Mouse (Mus musculus): ENCODE results near the gene Vmn1r41. TPM values are rescaled to one million over a fixed set of nuclear protein-coding genes. Genes with fewer than 3 reads are reported as not detected.

Gene Vmn1r41
- polyA plus RNA-seq (2014; fragmentation: Nextera tagmentation; extraction: Ambion mirVana), result not detected in 2 replicates

DNA sequence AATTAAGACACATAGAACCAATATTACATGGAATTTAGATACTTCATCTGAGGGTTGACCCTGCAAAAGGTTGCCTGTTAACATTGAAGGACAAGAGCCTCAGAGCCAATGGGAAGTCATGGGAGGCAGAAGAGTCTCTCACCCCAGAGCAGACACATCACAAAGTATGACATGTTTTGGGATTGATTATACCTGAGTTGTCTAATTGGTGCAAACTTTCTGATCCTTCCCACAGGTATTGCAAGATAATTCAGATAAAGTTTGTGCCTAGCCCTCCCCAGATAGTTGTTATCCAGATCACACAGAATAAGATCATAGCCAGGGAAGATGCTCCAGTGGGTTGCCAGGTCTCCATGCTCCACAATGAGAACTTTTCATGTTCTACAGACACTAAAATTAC, at the start of gene Vmn1r41:
Gene Vmn1r41 (plus strand): TSS at position 301 of the 400 bp plus-strand sequence.
- Histone ChIP-seq H3K9ac (ENCODE audit: low read depth, low read length) (no peak within 1 kb of the TSS), H3K27ac (ENCODE audit: low read depth, low read length) (no peak within 1 kb of the TSS), H3K9me3 (ENCODE audit: control insufficient read depth, low read length) (no peaks in the 10 kb centered on the region), H3K4me2 (no peak within 1 kb of the TSS), H3K36me3 (ENCODE audit: control insufficient read depth, insufficient read depth, low read length) (no peaks in the 10 kb centered on the region), H3K27me3 (replicated peaks; ENCODE audit: control insufficient read depth, insufficient read depth, low read length) (no peaks in the 10 kb centered on the region), H3K4me3 (ENCODE audit: low read depth, low read length) (no peak within 1 kb of the TSS), H3K4me1 (replicated peaks; ENCODE audit: control insufficient read depth, insufficient read depth, low read length) (no peaks in the 10 kb centered on the region)
- DNase-seq (ENCODE audit: low spot score) (no peak), ATAC-seq (replicated peaks; ENCODE audit: low FRiP score) (no peak)

GRCm38 (mm10) chr6:89706624-89707023, 33.9 kb upstream of the Vmn1r41 start:
- DNase-seq (ENCODE audit: low spot score) (no peak), ATAC-seq (replicated peaks; ENCODE audit: low FRiP score) (no peak)
- Histone ChIP-seq H3K4me3 (ENCODE audit: low read depth, low read length) (no peak overlapping the region), H3K27me3 (replicated peaks; ENCODE audit: control insufficient read depth, insufficient read depth, low read length) (no peaks in the 10 kb centered on the region), H3K4me1 (replicated peaks; ENCODE audit: control insufficient read depth, insufficient read depth, low read length) (no peaks in the 10 kb centered on the region), H3K4me2 (no peak overlapping the region), H3K9me3 (ENCODE audit: control insufficient read depth, low read length) (no peaks in the 10 kb centered on the region), H3K27ac (ENCODE audit: low read depth, low read length) (no peak overlapping the region), H3K36me3 (ENCODE audit: control insufficient read depth, insufficient read depth, low read length) (no peaks in the 10 kb centered on the region), H3K9ac (ENCODE audit: low read depth, low read length) (no peak overlapping the region)
- 55% methylated on average over 2 of the region's 2 CpGs for WGBS

DNA sequence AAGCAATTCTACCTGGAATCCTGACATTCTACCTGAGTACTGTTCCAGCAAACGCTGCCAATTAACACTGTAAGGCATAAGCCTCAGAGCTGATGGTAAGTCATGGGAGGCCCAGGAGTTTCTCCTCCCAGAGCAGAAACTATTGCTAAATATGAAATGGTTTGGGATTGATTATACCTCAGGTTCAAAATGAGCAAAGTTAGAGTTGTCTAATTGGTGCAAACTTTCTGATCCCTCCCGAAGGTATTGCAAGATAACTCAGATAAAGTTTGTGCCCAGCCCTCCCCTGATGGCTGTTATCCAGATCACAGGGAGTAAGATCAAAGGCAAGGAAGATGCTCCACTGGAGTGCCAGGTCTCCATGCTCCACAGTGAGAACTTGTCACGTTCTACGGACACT, 33.3 kb upstream of the Vmn1r41 start, which contains the start of gene Vmn1r40:
Gene Vmn1r40 (plus strand): TSS at position 301 of the 400 bp plus-strand sequence.
- H3K27ac ChIP-seq (ENCODE audit: low read depth, low read length), result no peak within 1 kb of the TSS
- no peaks in the 10 kb centered on the region for H3K9me3 ChIP-seq (ENCODE audit: control insufficient read depth, low read length)
- no peak within 1 kb of the TSS for H3K4me2 ChIP-seq
- ATAC-seq (replicated peaks; ENCODE audit: low FRiP score), result no peak
- WGBS, result 77% methylated on average over 4 of the region's 4 CpGs
- H3K4me1 ChIP-seq (replicated peaks; ENCODE audit: control insufficient read depth, insufficient read depth, low read length), result no peaks in the 10 kb centered on the region
- H3K9ac ChIP-seq (ENCODE audit: low read depth, low read length), result no peak within 1 kb of the TSS
- H3K4me3 ChIP-seq (ENCODE audit: low read depth, low read length), result no peak within 1 kb of the TSS
- no peaks in the 10 kb centered on the region for H3K27me3 ChIP-seq (replicated peaks; ENCODE audit: control insufficient read depth, insufficient read depth, low read length)
- DNase-seq (ENCODE audit: low spot score), result no peak
- no peaks in the 10 kb centered on the region for H3K36me3 ChIP-seq (ENCODE audit: control insufficient read depth, insufficient read depth, low read length)

- Histone ChIP-seq H3K4me2 (no peak overlapping the region), H3K4me1 (replicated peaks; ENCODE audit: control insufficient read depth, insufficient read depth, low read length) (no peaks in the 10 kb centered on the region), H3K36me3 (ENCODE audit: control insufficient read depth, insufficient read depth, low read length) (no peaks in the 10 kb centered on the region), H3K9ac (ENCODE audit: low read depth, low read length) (no peak overlapping the region), H3K9me3 (ENCODE audit: control insufficient read depth, low read length) (no peaks in the 10 kb centered on the region), H3K27ac (ENCODE audit: low read depth, low read length) (no peak overlapping the region), H3K4me3 (ENCODE audit: low read depth, low read length) (no peak overlapping the region), H3K27me3 (replicated peaks; ENCODE audit: control insufficient read depth, insufficient read depth, low read length) (no peaks in the 10 kb centered on the region)
- ATAC-seq (replicated peaks; ENCODE audit: low FRiP score) (no peak), DNase-seq (ENCODE audit: low spot score) (no peak)
These were observed 22.5 kb upstream of the Vmn1r41 start for GRCm38 (mm10) chr6:89718051-89718450.

DNA sequence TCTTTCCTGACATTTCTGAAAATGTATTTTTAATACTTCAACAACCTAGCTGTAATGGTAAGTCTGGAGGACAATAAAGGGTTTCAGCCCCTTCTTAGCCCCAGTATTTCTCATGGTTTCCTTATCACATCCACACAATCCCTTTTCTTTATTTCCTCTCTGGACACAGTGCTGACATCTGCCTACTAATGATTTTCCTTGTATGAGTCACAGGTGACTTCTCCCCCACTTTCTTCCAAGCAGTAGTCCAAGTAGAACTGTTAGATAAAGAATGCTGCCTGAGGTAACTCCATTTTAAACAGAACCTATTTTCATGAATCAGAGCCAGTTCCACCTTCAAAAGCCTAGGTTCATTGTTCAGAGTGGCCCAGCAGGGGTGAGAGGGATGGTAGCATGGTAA, 2.2 kb downstream of the Vmn1r41 start:
- Histone ChIP-seq H3K36me3 (ENCODE audit: control insufficient read depth, insufficient read depth, low read length) (no peaks in the 10 kb centered on the region), H3K4me3 (ENCODE audit: low read depth, low read length) (no peak overlapping the region), H3K9me3 (ENCODE audit: control insufficient read depth, low read length) (no peaks in the 10 kb centered on the region), H3K4me1 (replicated peaks; ENCODE audit: control insufficient read depth, insufficient read depth, low read length) (no peaks in the 10 kb centered on the region), H3K27me3 (replicated peaks; ENCODE audit: control insufficient read depth, insufficient read depth, low read length) (no peaks in the 10 kb centered on the region), H3K27ac (ENCODE audit: low read depth, low read length) (no peak overlapping the region), H3K4me2 (no peak overlapping the region), H3K9ac (ENCODE audit: low read depth, low read length) (no peak overlapping the region)
- no peak for ATAC-seq (replicated peaks; ENCODE audit: low FRiP score)
- no peak for DNase-seq (ENCODE audit: low spot score)

- ATAC-seq (replicated peaks; ENCODE audit: low FRiP score), result no peak
- no peak overlapping the region for H3K4me2 ChIP-seq
- no peaks in the 10 kb centered on the region for H3K27me3 ChIP-seq (replicated peaks; ENCODE audit: control insufficient read depth, insufficient read depth, low read length)
- no peak overlapping the region for H3K27ac ChIP-seq (ENCODE audit: low read depth, low read length)
- no peak for DNase-seq (ENCODE audit: low spot score)
- no peak overlapping the region for H3K4me3 ChIP-seq (ENCODE audit: low read depth, low read length)
- H3K9me3 ChIP-seq (ENCODE audit: control insufficient read depth, low read length), result no peaks in the 10 kb centered on the region
- no peaks in the 10 kb centered on the region for H3K4me1 ChIP-seq (replicated peaks; ENCODE audit: control insufficient read depth, insufficient read depth, low read length)
- no peaks in the 10 kb centered on the region for H3K36me3 ChIP-seq (ENCODE audit: control insufficient read depth, insufficient read depth, low read length)
- H3K9ac ChIP-seq (ENCODE audit: low read depth, low read length), result no peak overlapping the region
These were observed 49.7 kb downstream of the Vmn1r41 start for GRCm38 (mm10) chr6:89790231-89790630.

Other genes with a start within 250 kb of the Vmn1r41 start
- gene Chchd6, start 145.1 kb upstream of the Vmn1r41 start, polyA plus RNA-seq (2014; fragmentation: Nextera tagmentation; extraction: Ambion mirVana), result 40.9 and 43.2 TPM in 2 replicates
- 10.0 and 11.2 TPM in 2 replicates for gene Txnrd3, start 96.8 kb upstream of the Vmn1r41 start, polyA plus RNA-seq (2014; fragmentation: Nextera tagmentation; extraction: Ambion mirVana)
- not detected in 2 replicates for gene Vmn1r40, start 33.2 kb upstream of the Vmn1r41 start, polyA plus RNA-seq (2014; fragmentation: Nextera tagmentation; extraction: Ambion mirVana)
- not detected in 2 replicates for gene Vmn1r42, start 135.6 kb downstream of the Vmn1r41 start, polyA plus RNA-seq (2014; fragmentation: Nextera tagmentation; extraction: Ambion mirVana)
- not detected in 2 replicates for gene Vmn1r43, start 135.6 kb downstream of the Vmn1r41 start, polyA plus RNA-seq (2014; fragmentation: Nextera tagmentation; extraction: Ambion mirVana)
- gene Vmn1r44, start 142.9 kb downstream of the Vmn1r41 start, polyA plus RNA-seq (2014; fragmentation: Nextera tagmentation; extraction: Ambion mirVana), result not detected in 2 replicates
- gene Vmn1r45, start 199.8 kb downstream of the Vmn1r41 start, polyA plus RNA-seq (2014; fragmentation: Nextera tagmentation; extraction: Ambion mirVana), result not detected in 2 replicates
- not detected in 2 replicates for gene Vmn1r46, start 228.5 kb downstream of the Vmn1r41 start, polyA plus RNA-seq (2014; fragmentation: Nextera tagmentation; extraction: Ambion mirVana)

Measured in liver, embryonic 11.5 days (tissue).